Mouse (Mus musculus) liver, embryonic 15.5 days (tissue): ENCODE measurements around the gene Sowaha. TPM values are rescaled to one million over a fixed set of nuclear protein-coding genes. Genes with fewer than 3 reads are reported as not detected.

Experiments used
- ATAC-seq: fragments of 200-750 bp; cut with Nextera tagmentation; 2 replicates; pipeline ENCODE4 v1.8.0; 2017; ENCODE audit warnings: moderate number of reproducible peaks, mild to moderate bottlenecking, moderate library complexity; ENCODE audit not compliant: insufficient read depth
- H3K27ac ChIP-seq: fragments of 300-500 bp; sonication (generic); replicated peaks from 2 replicates; pipeline ENCODE4 v1.5.1; 2015; ENCODE audit warnings: mild to moderate bottlenecking, inconsistent platforms
- H3K27me3 ChIP-seq: fragments of 300-500 bp; sonication (generic); 2 replicates; pipeline ENCODE4 v1.6.1; 2015; ENCODE audit warnings: mild to moderate bottlenecking, inconsistent platforms
- H3K36me3 ChIP-seq: fragments of 300-500 bp; sonication (generic); replicated peaks from 2 replicates; pipeline ENCODE4 v1.6.1; 2015; ENCODE audit warnings: moderate library complexity, mild to moderate bottlenecking, inconsistent platforms
- H3K4me1 ChIP-seq: fragments of 300-500 bp; sonication (generic); replicated peaks from 2 replicates; pipeline ENCODE4 v1.6.1; 2015; ENCODE audit warnings: inconsistent platforms
- H3K4me2 ChIP-seq: fragments of 300-500 bp; sonication (generic); 2 replicates; pipeline ENCODE4 v1.6.1; 2015; ENCODE audit warnings: moderate library complexity, mild to moderate bottlenecking, inconsistent platforms
- H3K4me3 ChIP-seq: fragments of 300-500 bp; sonication (generic); replicated peaks from 2 replicates; pipeline ENCODE4 v1.5.1; 2015; ENCODE audit warnings: mild to moderate bottlenecking, inconsistent platforms
- H3K9ac ChIP-seq: fragments of 300-500 bp; sonication (generic); 2 replicates; pipeline ENCODE4 v1.6.1; 2015; ENCODE audit warnings: moderate library complexity, mild to moderate bottlenecking, inconsistent platforms
- H3K9me3 ChIP-seq: fragments of 300-500 bp; sonication (generic); replicated peaks from 2 replicates; pipeline ENCODE4 v1.6.1; 2016; ENCODE audit warnings: inconsistent platforms
- WGBS: fragments of 180-500 bp; shearing (Covaris S2); methylation state at CpG from one replicate; pipeline ENCODE4 v1.1.7; 2015; ENCODE audit warnings: mixed read lengths; ENCODE audit not compliant: insufficient replicate concordance; 5-methylcytosine and 5-hydroxymethylcytosine counted together
- polyA plus RNA-seq: library from polyadenylated mRNA; unstranded; fragments of >200 nt; fragmentation: Nextera tagmentation; extraction: Ambion mirVana; gene quantifications from 2 replicates; pipeline ENCODE4 v1.2.1, GENCODE M21; 2015

Sowaha gene
- polyA plus RNA-seq, 1 experiment from 2014 or later = 18.7 TPM

GRCm38 (mm10) chr11:53504376-53504775 is 24.3 kb upstream of the Sowaha start:
- Histone ChIP-seq H3K4me1 (peaks cover 7% of the 10 kb centered on the region), H3K9me3 (no peaks in the 10 kb centered on the region), H3K4me2 (no peak overlapping the region), H3K4me3 (no peak overlapping the region), H3K9ac (no peak overlapping the region), H3K27me3 (peaks cover 25% of the 10 kb centered on the region), H3K36me3 (no peaks in the 10 kb centered on the region), H3K27ac (no peak overlapping the region)
- 79% methylated on average over 8 of the region's 8 CpGs for WGBS
- ATAC-seq = no peak

- no peak overlapping the region for H3K4me3 ChIP-seq
- H3K36me3 ChIP-seq = no peaks in the 10 kb centered on the region
- peaks cover 7% of the 10 kb centered on the region for H3K4me1 ChIP-seq
- H3K4me2 ChIP-seq = no peak overlapping the region
- H3K27ac ChIP-seq = no peak overlapping the region
- no peak overlapping the region for H3K9ac ChIP-seq
- ATAC-seq = no peak
- peaks cover 26% of the 10 kb centered on the region for H3K27me3 ChIP-seq
- no peaks in the 10 kb centered on the region for H3K9me3 ChIP-seq
- 45% methylated on average over 5 of the region's 5 CpGs for WGBS
These were observed 23.7 kb upstream of the Sowaha start for GRCm38 (mm10) chr11:53503738-53504137.

DNA sequence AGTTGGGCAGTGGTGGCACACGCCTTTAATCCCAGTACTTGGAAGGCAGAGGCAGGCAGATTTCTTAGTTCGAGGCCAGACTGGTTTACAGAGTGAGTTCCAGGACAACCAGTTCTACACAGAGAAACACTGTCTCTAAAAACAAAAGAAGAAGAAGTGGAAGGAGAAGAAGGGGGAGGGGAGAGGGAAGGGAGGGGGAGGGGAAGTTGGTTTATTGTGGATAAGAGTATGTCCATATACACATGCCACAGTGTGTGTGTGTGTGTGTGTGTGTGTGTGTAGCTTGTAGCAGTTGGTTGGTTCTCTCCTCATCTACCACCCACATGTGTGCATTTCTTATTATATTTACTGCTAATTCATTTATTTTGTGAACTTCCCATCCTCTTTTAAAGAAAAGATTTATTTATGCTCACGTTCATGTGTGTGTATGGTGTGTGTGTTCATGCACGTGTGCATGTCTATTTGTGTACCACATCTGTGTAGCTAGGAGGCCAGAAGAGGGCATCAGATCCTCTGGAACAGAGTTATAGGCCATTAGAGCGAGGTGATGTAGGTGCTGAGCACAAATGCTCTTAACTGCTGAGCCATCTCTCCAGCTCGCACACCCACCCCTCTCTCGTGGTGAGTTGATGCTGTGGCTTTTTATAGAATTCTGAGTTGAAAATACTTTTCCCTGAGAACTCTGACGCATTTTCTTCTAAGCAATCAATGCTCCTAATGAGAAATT is 22.1 kb upstream of the Sowaha start:
- Histone ChIP-seq H3K4me2 (no peak overlapping the region), H3K4me3 (no peak overlapping the region), H3K9ac (no peak overlapping the region), H3K4me1 (peaks cover 7% of the 10 kb centered on the region), H3K27ac (no peak overlapping the region), H3K27me3 (peaks cover 35% of the 10 kb centered on the region), H3K9me3 (no peaks in the 10 kb centered on the region), H3K36me3 (no peaks in the 10 kb centered on the region)
- no peak for ATAC-seq
- 48% methylated on average over 8 of the region's 8 CpGs for WGBS

DNA sequence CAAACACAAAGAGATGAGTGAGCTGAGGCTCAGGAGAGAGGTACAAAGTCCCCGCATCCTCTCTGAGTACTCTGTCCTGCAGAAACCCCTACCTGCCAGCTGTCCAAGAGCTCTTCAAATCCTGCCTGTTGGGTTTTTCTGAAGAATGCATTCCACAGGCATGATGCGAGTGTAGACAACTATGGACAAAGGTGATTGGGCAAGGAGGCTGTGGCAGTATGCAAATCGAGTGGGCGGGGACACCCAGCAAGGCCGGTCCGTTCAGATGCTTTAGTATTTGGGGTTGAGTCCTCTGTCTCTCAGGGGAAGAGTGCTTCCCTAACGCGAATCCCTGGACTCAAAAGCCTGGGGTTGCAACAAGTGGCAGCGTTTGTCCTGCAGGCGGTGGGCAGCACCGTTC is 20.5 kb upstream of the Sowaha start:
- Histone ChIP-seq H3K9me3 (no peaks in the 10 kb centered on the region), H3K4me1 (peaks cover 7% of the 10 kb centered on the region), H3K27ac (no peak overlapping the region), H3K9ac (no peak overlapping the region), H3K27me3 (peaks cover 39% of the 10 kb centered on the region), H3K36me3 (no peaks in the 10 kb centered on the region), H3K4me2 (no peak overlapping the region), H3K4me3 (no peak overlapping the region)
- WGBS = 17% methylated on average over 11 of the region's 11 CpGs
- ATAC-seq = no peak

GRCm38 (mm10) chr11:53496946-53497345 is 16.9 kb upstream of the Sowaha start:
- no peak for ATAC-seq
- 35% methylated on average over 6 of the region's 6 CpGs for WGBS
- Histone ChIP-seq H3K4me3 (no peak overlapping the region), H3K27ac (no peak overlapping the region), H3K9me3 (no peaks in the 10 kb centered on the region), H3K4me2 (no peak overlapping the region), H3K9ac (no peak overlapping the region), H3K27me3 (peaks cover 39% of the 10 kb centered on the region), H3K4me1 (peaks cover 8% of the 10 kb centered on the region), H3K36me3 (no peaks in the 10 kb centered on the region)

- H3K9ac ChIP-seq = no peak overlapping the region
- H3K4me3 ChIP-seq = no peak overlapping the region
- no peak overlapping the region for H3K4me2 ChIP-seq
- H3K27ac ChIP-seq = no peak overlapping the region
- peaks cover 24% of the 10 kb centered on the region for H3K27me3 ChIP-seq
- no peaks in the 10 kb centered on the region for H3K9me3 ChIP-seq
- H3K4me1 ChIP-seq = peaks cover 4% of the 10 kb centered on the region
- no peak for ATAC-seq
- WGBS = 66% methylated on average over 6 of the region's 6 CpGs
- no peaks in the 10 kb centered on the region for H3K36me3 ChIP-seq
These were observed 15.3 kb upstream of the Sowaha start for GRCm38 (mm10) chr11:53495417-53495816.

- Histone ChIP-seq H3K36me3 (no peaks in the 10 kb centered on the region), H3K4me3 (no peak overlapping the region), H3K4me1 (peaks cover 3% of the 10 kb centered on the region; the same call in 1 of the 2 replicates), H3K27me3 (peaks cover 14% of the 10 kb centered on the region), H3K9me3 (no peaks in the 10 kb centered on the region), H3K4me2 (no peak overlapping the region), H3K9ac (no peak overlapping the region), H3K27ac (no peak overlapping the region)
- 62% methylated on average over 3 of the region's 3 CpGs for WGBS
- no peak for ATAC-seq
These were observed 13.3 kb upstream of the Sowaha start for GRCm38 (mm10) chr11:53493243-53493955.

DNA sequence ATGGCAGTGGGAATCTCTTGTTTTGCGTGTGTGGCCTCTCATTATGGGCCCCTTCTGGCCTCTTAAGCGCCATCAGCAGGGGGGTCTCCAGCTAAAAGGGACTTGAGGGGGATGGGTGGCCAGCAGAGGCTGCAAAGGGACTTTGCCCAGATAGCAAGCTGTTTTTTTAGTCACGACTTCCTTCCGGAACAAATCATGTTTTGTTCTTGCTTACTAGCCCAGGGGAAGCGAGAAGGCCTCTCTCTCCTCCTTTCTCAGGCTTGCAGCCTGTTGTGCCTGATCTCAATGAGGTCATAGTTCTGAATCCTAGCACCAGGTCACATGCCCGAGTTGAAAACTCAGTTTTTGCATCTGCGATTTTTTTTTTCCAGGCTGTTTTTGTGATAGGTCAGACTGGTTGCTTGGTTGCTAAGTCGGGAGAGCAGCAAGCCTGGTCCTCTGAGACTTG is 11.9 kb upstream of the Sowaha start:
- Histone ChIP-seq H3K4me2 (no peak overlapping the region), H3K9me3 (no peaks in the 10 kb centered on the region), H3K4me3 (no peak overlapping the region), H3K27ac (no peak overlapping the region), H3K27me3 (peaks cover 18% of the 10 kb centered on the region), H3K36me3 (no peaks in the 10 kb centered on the region), H3K9ac (no peak overlapping the region), H3K4me1 (peaks cover 11% of the 10 kb centered on the region)
- ATAC-seq = no peak
- WGBS = 20% methylated on average over 8 of the region's 8 CpGs

GRCm38 (mm10) chr11:53489421-53489820 is 9.3 kb upstream of the Sowaha start:
- no peak overlapping the region for H3K9ac ChIP-seq
- H3K27me3 ChIP-seq = peaks cover 26% of the 10 kb centered on the region
- ATAC-seq = no peak
- no peaks in the 10 kb centered on the region for H3K9me3 ChIP-seq
- H3K27ac ChIP-seq = no peak overlapping the region
- no peaks in the 10 kb centered on the region for H3K36me3 ChIP-seq
- H3K4me2 ChIP-seq = no peak overlapping the region
- peaks cover 30% of the 10 kb centered on the region for H3K4me1 ChIP-seq
- WGBS = 76% methylated on average over 9 of the region's 9 CpGs
- H3K4me3 ChIP-seq = no peak overlapping the region

GRCm38 (mm10) chr11:53489007-53489406 is 8.9 kb upstream of the Sowaha start:
- Histone ChIP-seq H3K9me3 (no peaks in the 10 kb centered on the region), H3K27ac (no peak overlapping the region), H3K4me2 (no peak overlapping the region), H3K9ac (no peak overlapping the region), H3K27me3 (peaks cover 26% of the 10 kb centered on the region), H3K4me1 (peaks cover 34% of the 10 kb centered on the region), H3K36me3 (no peaks in the 10 kb centered on the region), H3K4me3 (no peak overlapping the region)
- 89% methylated on average over 5 of the region's 5 CpGs for WGBS
- no peak for ATAC-seq

- Histone ChIP-seq H3K4me1 (peaks cover 52% of the 10 kb centered on the region), H3K27me3 (peaks cover 26% of the 10 kb centered on the region), H3K4me3 (0 out of 2 replicates have a peak overlapping the region, but pooled peaks have one; percentile 3), H3K36me3 (no peaks in the 10 kb centered on the region), H3K9ac (no peak overlapping the region), H3K4me2 (peak overlapping the region; percentile 35), H3K9me3 (no peaks in the 10 kb centered on the region), H3K27ac (no peak overlapping the region)
- WGBS = 13% methylated on average over 27 of the region's 27 CpGs
- ATAC-seq = no peak
These were observed 6.9 kb upstream of the Sowaha start for GRCm38 (mm10) chr11:53486822-53487594.
